Mouse (Mus musculus): ENCODE measurements around the gene Osm. TPM values are rescaled to one million over a fixed set of nuclear protein-coding genes. Genes with fewer than 3 reads are reported as not detected.

Gene Osm
- total RNA-seq, 1 experiment = 0.98 TPM

- Histone ChIP-seq H3K4me1 (ENCODE audit: control insufficient read depth in 2 of 2, insufficient read depth in 2 of 2, low read length in 2 of 2, poor library complexity in 1 of 2) (peaks cover 2 to 3% of the 10 kb centered on the region in 2 experiments; a peak in 2 of 4 replicates), H3K9me3 (ENCODE audit: control insufficient read depth, insufficient read depth, low read depth, low read length) (no peaks in the 10 kb centered on the region), H3K36me3 (ENCODE audit: control insufficient read depth, insufficient read depth, low read length, poor library complexity, severe bottlenecking) (no peaks in the 10 kb centered on the region), H3K9ac (ENCODE audit: insufficient read depth, low read depth, low read length, poor library complexity, severe bottlenecking) (no peak overlapping the region), H3K4me3 (ENCODE audit: insufficient read depth in 1 of 2, low read depth in 1 of 2, low read length in 2 of 2, poor library complexity in 1 of 2, severe bottlenecking in 1 of 2) (no peak overlapping the region), H3K27ac (ENCODE audit: insufficient read depth, low read depth, low read length, poor library complexity, severe bottlenecking) (no peak overlapping the region)
- in situ Hi-C loops (cut with MboI; ENCODE audit: low sequenced_read_pairs in 2 of 2, unreplicated experiment in 2 of 2) = no loop called here
- TF ChIP-seq ZNF384 (IDR thresholded peaks at IDR 0.05; ENCODE audit: low read depth, low read length) (peak; percentile 44; the same call in 1 of the 2 replicates), CHD2 (IDR thresholded peaks at IDR 0.05; ENCODE audit: low read depth, low read length) (no peak)
- no peak for DNase-seq (ENCODE audit: low read depth, low spot score)
These were observed 45.6 kb downstream of the Osm start for GRCm38 (mm10) chr11:4281852-4282251.

GRCm38 (mm10) chr11:4283627-4284026 is 47.4 kb downstream of the Osm start:
- Histone ChIP-seq H3K27ac (ENCODE audit: insufficient read depth, low read depth, low read length, poor library complexity, severe bottlenecking) (no peak overlapping the region), H3K9ac (ENCODE audit: insufficient read depth, low read depth, low read length, poor library complexity, severe bottlenecking) (no peak overlapping the region), H3K4me3 (ENCODE audit: insufficient read depth in 1 of 2, low read depth in 1 of 2, low read length in 2 of 2, poor library complexity in 1 of 2, severe bottlenecking in 1 of 2) (no peak overlapping the region), H3K9me3 (ENCODE audit: control insufficient read depth, insufficient read depth, low read depth, low read length) (no peaks in the 10 kb centered on the region), H3K36me3 (ENCODE audit: control insufficient read depth, insufficient read depth, low read length, poor library complexity, severe bottlenecking) (no peaks in the 10 kb centered on the region), H3K4me1 (ENCODE audit: control insufficient read depth in 2 of 2, insufficient read depth in 2 of 2, low read length in 2 of 2, poor library complexity in 1 of 2) (peaks cover 2 to 3% of the 10 kb centered on the region in 2 experiments; a peak in 2 of 4 replicates)
- TF ChIP-seq HCFC1 (IDR thresholded peaks at IDR 0.05; ENCODE audit: borderline replicate concordance, insufficient read depth, low read length) = no peak
- TF ChIP-seq ZC3H11A (IDR thresholded peaks at IDR 0.05; ENCODE audit: borderline replicate concordance, low read depth, low read length) = no peak
- no peak for TF ChIP-seq ZNF384 (IDR thresholded peaks at IDR 0.05; ENCODE audit: low read depth, low read length)
- TF ChIP-seq MAFK (IDR thresholded peaks at IDR 0.05; ENCODE audit: insufficient read depth, low read depth, low read length) = no peak
- TF ChIP-seq CHD2 (IDR thresholded peaks at IDR 0.05; ENCODE audit: low read depth, low read length) = no peak
- in situ Hi-C loops (cut with MboI; ENCODE audit: low sequenced_read_pairs in 2 of 2, unreplicated experiment in 2 of 2) = no loop called here
- DNase-seq (ENCODE audit: low read depth, low spot score) = peak; percentile 84

GRCm38 (mm10) chr11:4289280-4289679 is 53.1 kb downstream of the Osm start:
- H3K9me3 ChIP-seq (ENCODE audit: control insufficient read depth, insufficient read depth, low read depth, low read length) = no peaks in the 10 kb centered on the region
- TF ChIP-seq ZC3H11A (IDR thresholded peaks at IDR 0.05; ENCODE audit: borderline replicate concordance, low read depth, low read length) = no peak
- no peak for TF ChIP-seq MAFK (IDR thresholded peaks at IDR 0.05; ENCODE audit: insufficient read depth, low read depth, low read length)
- TF ChIP-seq CHD2 (IDR thresholded peaks at IDR 0.05; ENCODE audit: low read depth, low read length) = no peak
- TF ChIP-seq HCFC1 (IDR thresholded peaks at IDR 0.05; ENCODE audit: borderline replicate concordance, insufficient read depth, low read length) = no peak
- no peak for TF ChIP-seq ZNF384 (IDR thresholded peaks at IDR 0.05; ENCODE audit: low read depth, low read length)
- in situ Hi-C loops (cut with MboI; ENCODE audit: low sequenced_read_pairs in 2 of 2, unreplicated experiment in 2 of 2) = no loop called here
- DNase-seq (ENCODE audit: low read depth, low spot score) = no peak
- no peaks in the 10 kb centered on the region for H3K36me3 ChIP-seq (ENCODE audit: control insufficient read depth, insufficient read depth, low read length, poor library complexity, severe bottlenecking)
- H3K4me3 ChIP-seq (ENCODE audit: insufficient read depth in 1 of 2, low read depth in 1 of 2, low read length in 2 of 2, poor library complexity in 1 of 2, severe bottlenecking in 1 of 2) = no peak overlapping the region
- H3K27ac ChIP-seq (ENCODE audit: insufficient read depth, low read depth, low read length, poor library complexity, severe bottlenecking) = no peak overlapping the region
- no peaks in the 10 kb centered on the region for H3K4me1 ChIP-seq (ENCODE audit: control insufficient read depth in 2 of 2, insufficient read depth in 2 of 2, low read length in 2 of 2, poor library complexity in 1 of 2)
- H3K9ac ChIP-seq (ENCODE audit: insufficient read depth, low read depth, low read length, poor library complexity, severe bottlenecking) = no peak overlapping the region

Other genes starting within 250 kb of the Osm start
- gene Sec14l4, start 205.0 kb upstream of the Osm start, total RNA-seq (2012; rRNA removed) = 0.94 and 2.3 TPM in 2 replicates
- gene Sec14l3, start 171.6 kb upstream of the Osm start, total RNA-seq (2012; rRNA removed) = 0.22 and 0.26 TPM in 2 replicates
- 12.7 and 20.5 TPM in 2 replicates for gene Mtfp1, start 141.0 kb upstream of the Osm start, total RNA-seq (2012; rRNA removed)
- gene Sec14l2, start 113.0 kb upstream of the Osm start, total RNA-seq (2012; rRNA removed) = 7.9 and 9.0 TPM in 2 replicates
- gene Rnf215, start 101.2 kb upstream of the Osm start, total RNA-seq (2012; rRNA removed) = 19.5 and 28.8 TPM in 2 replicates
- gene Ccdc157, start 76.1 kb upstream of the Osm start, total RNA-seq (2012; rRNA removed) = 4.3 and 5.8 TPM in 2 replicates
- gene Sf3a1, start 76.1 kb upstream of the Osm start, total RNA-seq (2012; rRNA removed) = 49.1 and 57.4 TPM in 2 replicates
- 40.9 and 45.7 TPM in 2 replicates for gene Tbc1d10a, start 49.6 kb upstream of the Osm start, total RNA-seq (2012; rRNA removed)
- 45.5 and 72.0 TPM in 2 replicates for gene Castor1, start 18.2 kb upstream of the Osm start, total RNA-seq (2012; rRNA removed)
- 6.6 and 7.9 TPM in 2 replicates for gene Lif, start 21.1 kb downstream of the Osm start, total RNA-seq (2012; rRNA removed)
- 11.6 and 12.3 TPM in 2 replicates for gene Hormad2, start 204.7 kb downstream of the Osm start, total RNA-seq (2012; rRNA removed)